Mouse (Mus musculus): ENCODE data around the gene Dynlt1b.
"Not testable (repeated sequence)": the region's sequence is repeated elsewhere in the genome, so short reads cannot be mapped to it uniquely, and the experiment has no call there.

DNA sequence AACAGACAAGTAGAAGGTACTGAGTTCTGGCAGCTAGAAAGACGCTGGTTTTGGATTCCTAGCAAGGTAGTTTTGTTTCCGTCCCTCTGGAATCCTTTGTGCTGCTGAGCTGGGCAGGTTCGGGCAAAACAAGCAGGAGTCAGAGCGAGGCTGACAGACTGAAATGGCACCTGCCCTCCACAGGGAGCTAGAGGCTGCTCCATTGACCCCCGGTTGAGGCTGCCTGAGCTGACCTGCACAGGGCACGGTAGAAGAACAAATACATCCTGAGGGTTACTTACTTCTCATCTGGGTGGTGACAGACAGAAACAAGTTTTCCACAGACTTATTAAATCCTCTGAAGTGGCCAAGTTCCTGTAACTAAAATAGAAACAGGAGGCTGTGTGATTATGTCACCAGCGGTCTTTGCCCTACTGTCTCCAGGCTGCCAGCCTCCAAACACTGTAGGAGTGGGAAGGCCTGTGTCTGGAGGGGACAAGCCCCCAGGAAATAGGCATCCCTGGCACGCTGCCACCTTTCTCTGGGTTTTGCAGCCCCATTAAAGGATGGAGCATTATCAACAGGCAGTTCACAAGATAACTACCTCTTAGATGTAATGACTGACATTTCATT lies 48.7 kb upstream of the Dynlt1b start:
- not testable (repeated sequence) for TF ChIP-seq CTCF (conservative IDR thresholded peaks at IDR 0.05; ENCODE audit: low read length); POU5F1 (IDR thresholded peaks at IDR 0.05; ENCODE audit: borderline replicate concordance, low read length); NANOG (IDR thresholded peaks at IDR 0.05; ENCODE audit: borderline replicate concordance, low read length)

All from E14TG2a.4 (cell line).